Mouse (Mus musculus) hindbrain, embryonic 12.5 days (tissue): ENCODE measurements around the gene Rabl6. TPM values are rescaled to one million over a fixed set of nuclear protein-coding genes. Genes with fewer than 3 reads are reported as not detected.

Experiments
- ATAC-seq: fragments of 200-750 bp; cut with Nextera tagmentation; 2 replicates; pipeline ENCODE4 v1.8.0; 2017; ENCODE audit warnings: moderate TSS enrichment; ENCODE audit not compliant: low FRiP score
- H3K27ac ChIP-seq: fragments of 300-500 bp; sonication (generic); 2 replicates; pipeline ENCODE4 v1.5.1; 2016; ENCODE audit warnings: mild to moderate bottlenecking
- H3K27me3 ChIP-seq: fragments of 300-500 bp; sonication (generic); 2 replicates; pipeline ENCODE4 v1.6.1; 2016; ENCODE audit warnings: mild to moderate bottlenecking
- H3K36me3 ChIP-seq: fragments of 300-500 bp; sonication (generic); 2 replicates; pipeline ENCODE4 v1.6.1; 2016; ENCODE audit warnings: mild to moderate bottlenecking
- H3K4me1 ChIP-seq: fragments of 300-500 bp; sonication (generic); 2 replicates; pipeline ENCODE4 v1.6.1; 2016
- H3K4me2 ChIP-seq: fragments of 300-500 bp; sonication (generic); replicated peaks from 2 replicates; pipeline ENCODE4 v1.6.1; 2016; ENCODE audit warnings: mild to moderate bottlenecking
- H3K4me3 ChIP-seq: fragments of 300-500 bp; sonication (generic); 2 replicates; pipeline ENCODE4 v1.5.1; 2016; ENCODE audit warnings: mild to moderate bottlenecking
- H3K9ac ChIP-seq: fragments of 300-500 bp; sonication (generic); 2 replicates; pipeline ENCODE4 v1.6.1; 2016; ENCODE audit warnings: mild to moderate bottlenecking, moderate library complexity
- H3K9me3 ChIP-seq: fragments of 300-500 bp; sonication (generic); replicated peaks from 2 replicates; pipeline ENCODE4 v1.6.1; 2016; ENCODE audit warnings: mild to moderate bottlenecking
- WGBS: fragments of 180-500 bp; shearing (Covaris S2); methylation state at CpG from one replicate; pipeline ENCODE4 v1.1.7; 2016; 5-methylcytosine and 5-hydroxymethylcytosine counted together
- polyA plus RNA-seq: library from polyadenylated mRNA; unstranded; fragments of >200 nt; fragmentation: Nextera tagmentation; extraction: Ambion mirVana; gene quantifications from 2 replicates; pipeline ENCODE4 v1.2.1, GENCODE M21; 2016

Gene Rabl6
- polyA plus RNA-seq, 1 experiment from 2014 or later = 72.3 TPM

DNA sequence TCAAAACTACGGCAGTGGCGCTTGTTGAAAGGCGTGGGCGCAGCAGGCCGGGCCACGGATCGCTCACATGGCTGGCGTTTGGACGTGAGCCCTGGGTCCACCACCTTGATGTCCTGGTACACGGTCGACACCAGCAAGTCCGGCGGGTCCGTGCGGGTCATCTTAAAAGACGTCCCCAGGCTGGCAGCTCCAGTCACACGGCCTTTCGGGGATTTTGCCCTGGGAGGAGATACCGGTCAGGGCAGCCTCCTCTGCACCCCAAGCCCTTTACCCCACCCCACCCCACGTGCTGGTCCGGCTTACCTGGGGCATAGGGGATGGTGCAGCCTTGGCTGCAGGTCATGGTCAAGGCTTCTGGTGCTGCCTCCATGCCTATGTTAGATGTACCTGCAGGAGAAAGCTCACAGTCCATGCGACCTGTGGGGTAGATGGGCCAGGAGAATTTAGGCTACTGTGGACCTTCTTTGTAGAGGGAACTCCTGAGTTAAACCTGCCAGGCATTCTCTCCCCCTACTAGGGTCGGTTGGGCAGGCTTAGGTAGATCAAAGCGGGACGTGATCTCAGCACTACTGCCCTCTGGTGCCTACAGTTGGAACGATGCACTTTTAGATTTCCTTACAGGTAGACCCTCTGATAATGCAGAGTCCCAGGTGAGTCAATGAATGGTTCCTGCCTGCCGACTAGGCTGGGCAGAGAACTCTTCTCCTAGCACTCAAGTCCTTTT is 28.4 kb downstream of the Rabl6 start:
- Histone ChIP-seq H3K9ac (no peak overlapping the region), H3K27me3 (peaks cover 58% of the 10 kb centered on the region), H3K4me1 (peaks cover 68% of the 10 kb centered on the region), H3K27ac (no peak overlapping the region), H3K9me3 (no peaks in the 10 kb centered on the region), H3K4me3 (peak overlapping the region; percentile 16), H3K36me3 (peaks cover 21% of the 10 kb centered on the region), H3K4me2 (peak overlapping the region; percentile 40)
- no peak for ATAC-seq
- WGBS = 5% methylated on average over 27 of the region's 27 CpGs

DNA sequence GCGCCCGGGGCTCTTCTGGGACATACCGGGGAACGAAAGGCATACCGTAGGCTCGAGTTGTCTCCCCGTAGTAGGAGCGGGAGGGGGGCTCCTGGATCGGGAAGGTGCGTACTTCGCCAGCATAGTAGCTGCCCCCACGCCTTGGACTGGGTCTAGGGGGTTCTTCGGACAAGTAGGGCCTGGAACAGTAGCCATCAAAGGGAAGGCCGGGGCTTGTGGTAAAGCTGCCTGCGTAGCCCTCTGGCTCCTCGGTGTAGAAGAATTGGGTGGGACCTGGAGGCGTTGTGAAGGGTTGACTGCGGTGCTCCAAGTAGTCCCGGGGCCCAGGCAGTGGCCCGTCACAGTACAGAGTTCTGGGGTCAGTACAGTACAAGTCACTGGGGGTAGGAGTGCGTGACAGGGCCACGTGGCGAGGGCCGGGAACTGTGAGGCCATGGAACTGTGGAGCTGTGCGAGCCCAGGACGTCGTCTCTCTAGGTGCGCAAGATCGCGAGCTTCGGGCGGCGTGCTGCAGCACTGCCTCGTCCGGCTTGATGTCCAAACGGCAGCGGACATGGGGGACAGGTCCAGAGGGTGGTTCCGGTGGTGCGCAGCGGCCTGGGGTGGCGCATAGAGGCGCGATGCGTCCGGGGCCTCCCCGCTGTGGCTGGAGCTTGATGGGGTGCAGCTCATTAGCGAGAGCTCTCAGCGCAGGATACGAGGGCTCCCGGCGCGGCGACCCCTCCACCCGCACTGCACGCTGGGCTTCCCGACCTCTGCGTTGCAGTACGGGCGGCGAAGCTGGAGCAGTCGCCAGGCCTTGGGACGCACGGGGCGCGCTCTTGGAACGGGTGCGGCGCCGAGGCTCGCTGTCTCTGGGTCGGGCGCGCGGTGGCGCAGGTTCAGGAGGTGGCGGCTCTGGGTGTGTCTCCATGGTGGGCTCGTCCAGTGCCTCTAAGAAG is 29.3 kb downstream of the Rabl6 start:
- H3K4me1 ChIP-seq = peaks cover 69% of the 10 kb centered on the region
- H3K4me2 ChIP-seq = peak overlapping the region; percentile 40
- 5% methylated on average over 77 of the region's 77 CpGs for WGBS
- H3K4me3 ChIP-seq = peak overlapping the region; percentile 16
- no peaks in the 10 kb centered on the region for H3K9me3 ChIP-seq
- H3K27me3 ChIP-seq = peaks cover 58% of the 10 kb centered on the region
- ATAC-seq = no peak
- H3K9ac ChIP-seq = no peak overlapping the region
- no peak overlapping the region for H3K27ac ChIP-seq
- H3K36me3 ChIP-seq = peaks cover 13% of the 10 kb centered on the region

DNA sequence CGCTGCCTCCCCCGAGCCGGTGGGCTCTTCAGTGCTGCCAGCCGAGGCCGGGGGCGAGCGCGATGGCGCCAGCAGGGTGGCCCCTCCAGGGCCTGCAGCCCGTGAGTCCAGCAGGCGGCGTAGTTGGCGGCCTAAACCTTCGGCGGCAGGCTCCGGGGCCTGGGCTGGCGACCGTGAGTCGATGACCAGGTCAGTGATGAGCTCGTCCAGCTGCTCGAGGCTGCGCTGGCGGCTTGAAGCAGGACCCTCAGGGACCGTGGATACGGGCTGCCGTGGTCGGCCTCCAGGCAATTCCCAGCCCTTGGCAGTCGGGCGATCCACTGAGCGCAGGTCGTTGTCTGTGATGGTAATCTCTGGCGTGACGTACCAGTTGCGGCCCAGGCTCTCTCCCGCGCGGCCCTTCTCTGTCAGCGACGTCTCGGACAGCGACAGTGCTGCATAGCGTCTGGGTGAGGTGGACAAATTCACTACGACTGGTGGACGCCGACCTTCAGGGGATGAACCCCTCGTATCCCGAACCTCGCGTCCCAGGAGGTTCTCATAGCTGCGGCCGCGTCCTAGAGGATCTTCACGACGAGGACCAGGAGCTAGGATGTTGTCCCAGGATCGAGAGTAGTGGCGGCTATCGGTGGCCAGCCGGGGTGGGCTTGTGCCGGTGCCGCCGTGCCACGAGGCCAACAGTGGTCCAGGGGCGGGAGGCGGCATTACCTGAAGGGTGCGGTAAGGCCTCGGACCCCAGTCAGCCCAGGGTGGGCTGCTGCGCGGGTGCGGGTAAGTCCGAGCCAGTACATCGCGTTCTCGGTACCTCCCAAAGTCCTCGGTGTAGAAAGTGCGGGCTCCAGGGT is 30.1 kb downstream of the Rabl6 start:
- 5% methylated on average over 74 of the region's 75 CpGs for WGBS
- Histone ChIP-seq H3K4me3 (peak overlapping the region; percentile 16), H3K27ac (no peak overlapping the region), H3K4me1 (peaks cover 77% of the 10 kb centered on the region), H3K9me3 (no peaks in the 10 kb centered on the region), H3K27me3 (peaks cover 58% of the 10 kb centered on the region), H3K9ac (peak overlapping the region; percentile 3; the same call in 1 of the 2 replicates), H3K36me3 (peaks cover 6% of the 10 kb centered on the region), H3K4me2 (peak overlapping the region; percentile 40)
- no peak for ATAC-seq

DNA sequence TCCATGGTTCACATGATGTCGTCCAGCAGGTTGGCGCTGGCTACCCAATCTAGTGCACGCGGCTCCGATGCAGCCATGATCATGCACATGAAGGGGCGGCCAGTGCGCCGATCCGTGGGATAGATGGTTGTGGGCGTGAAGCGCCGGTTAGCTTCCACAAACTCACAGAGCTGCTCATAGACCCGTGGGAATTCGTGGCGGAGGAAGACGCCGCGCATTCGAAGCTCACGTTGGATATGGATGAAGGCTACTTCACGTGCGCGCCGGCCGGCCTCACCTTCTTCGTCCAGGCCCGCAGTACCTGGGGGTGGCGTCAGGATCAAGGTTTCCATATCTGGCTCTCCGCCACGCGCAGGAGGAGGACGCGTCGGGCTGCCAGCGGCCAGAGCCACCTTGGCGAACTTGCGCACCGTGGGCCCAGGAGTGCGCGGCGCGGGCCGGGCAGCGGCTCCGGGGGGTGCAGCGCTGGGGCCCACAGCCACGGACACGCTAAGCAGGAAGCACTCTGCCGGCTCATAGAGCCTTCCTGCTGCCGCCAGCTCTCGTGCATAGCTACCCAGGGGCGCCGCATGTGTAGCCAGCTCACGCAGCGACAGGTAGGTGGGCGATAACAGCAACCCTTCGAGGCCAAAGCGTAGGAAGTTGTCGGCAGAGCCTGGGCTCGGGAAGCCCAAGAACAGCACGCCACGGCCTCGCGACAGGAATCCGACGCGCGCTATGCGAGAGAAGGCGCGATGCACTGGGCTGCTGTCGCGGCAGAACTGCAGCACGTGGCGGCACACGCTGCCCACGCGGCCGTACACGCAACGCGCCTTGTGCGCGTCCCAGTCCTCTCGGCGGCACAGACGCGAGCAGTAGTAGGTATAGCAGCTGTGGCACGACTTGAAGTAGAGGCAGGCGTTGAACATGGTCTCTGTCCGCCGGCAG is 31.1 kb downstream of the Rabl6 start:
- H3K36me3 ChIP-seq = peaks cover 10% of the 10 kb centered on the region; the same call in 1 of the 2 replicates
- peak overlapping the region; percentile 16 for H3K4me3 ChIP-seq
- 14% methylated on average over 92 of the region's 92 CpGs for WGBS
- H3K4me2 ChIP-seq = peak overlapping the region; percentile 40
- peak overlapping the region; percentile 3; the same call in 1 of the 2 replicates for H3K9ac ChIP-seq
- peaks cover 58% of the 10 kb centered on the region for H3K27me3 ChIP-seq
- ATAC-seq = no peak
- H3K9me3 ChIP-seq = no peaks in the 10 kb centered on the region
- H3K4me1 ChIP-seq = peaks cover 74% of the 10 kb centered on the region
- H3K27ac ChIP-seq = no peak overlapping the region

DNA sequence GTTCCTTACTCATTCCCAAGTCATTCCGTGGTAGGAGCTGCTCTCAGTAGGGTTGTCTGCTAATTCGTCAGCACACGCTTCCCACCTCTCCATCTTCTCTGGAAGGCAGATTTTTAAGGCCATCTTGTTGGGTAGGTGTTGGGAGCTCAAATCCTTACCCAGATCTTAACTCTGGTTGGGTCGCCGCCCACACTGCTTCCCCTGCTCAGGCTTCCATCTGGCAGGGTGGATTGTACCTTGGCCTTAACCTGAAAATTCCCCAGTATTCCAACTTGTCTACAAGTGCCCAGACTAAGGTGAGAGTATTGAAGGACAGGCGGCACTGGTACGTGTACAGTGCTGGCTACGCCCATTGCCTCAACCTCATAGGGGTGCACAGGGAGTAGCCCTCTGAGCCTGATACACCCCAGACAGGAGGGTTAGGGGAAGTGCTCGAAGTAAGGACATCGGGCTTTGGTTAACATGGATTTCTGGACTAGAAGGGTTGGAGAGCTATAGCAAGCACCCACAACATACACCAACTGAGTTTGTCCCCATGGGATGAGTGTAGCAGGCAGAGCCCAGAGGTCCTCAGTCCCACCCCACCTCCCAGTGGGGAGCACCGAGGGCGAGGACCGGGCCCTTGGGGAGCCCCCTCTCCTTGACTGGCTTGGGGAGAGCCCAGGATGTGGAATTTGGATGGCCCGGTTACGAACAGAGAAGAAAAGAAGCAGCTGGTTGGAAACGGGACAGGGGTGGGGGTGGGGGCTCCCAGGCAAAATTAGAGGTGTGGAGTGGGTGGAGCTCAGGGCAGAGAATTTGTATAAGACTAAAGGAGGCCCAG is 32.1 kb downstream of the Rabl6 start:
- H3K4me2 ChIP-seq = peak overlapping the region; percentile 91; the same call in 1 of the 2 replicates
- no peak for ATAC-seq

DNA sequence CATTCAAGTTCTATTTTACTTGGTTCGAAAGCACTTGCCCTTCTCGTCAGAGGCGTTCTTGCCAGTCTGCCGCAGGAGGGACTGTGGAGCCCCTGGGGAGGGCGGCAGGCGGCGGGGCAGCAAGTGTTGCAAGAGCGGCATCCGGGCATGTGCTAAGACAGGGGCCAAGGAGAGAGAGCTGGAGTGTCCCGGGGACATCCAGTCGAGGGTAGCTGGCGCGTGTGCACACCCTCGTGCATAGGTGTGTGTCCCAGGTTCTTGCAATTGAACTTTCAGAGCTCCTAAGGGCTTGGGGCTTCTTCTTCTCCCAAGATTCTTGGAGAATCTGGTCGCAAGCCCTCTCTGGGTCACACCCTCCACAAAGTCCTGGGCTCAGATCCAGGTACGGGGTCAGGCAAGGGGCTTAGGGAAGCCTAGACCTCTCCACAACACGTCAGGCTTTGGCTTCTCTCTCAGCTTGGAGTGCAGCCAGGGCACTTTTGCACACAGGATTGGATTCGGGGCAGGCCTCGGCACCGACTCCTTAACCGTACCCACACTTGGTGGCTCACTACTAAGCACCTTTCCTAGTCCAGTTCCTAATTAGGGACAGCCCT is 32.8 kb downstream of the Rabl6 start:
- ATAC-seq = peak; percentile 17
- H3K27ac ChIP-seq = peak overlapping the region; percentile 88
- peaks cover 49% of the 10 kb centered on the region for H3K27me3 ChIP-seq
- H3K4me2 ChIP-seq = peak overlapping the region; percentile 91
- H3K9ac ChIP-seq = peak overlapping the region; percentile 72
- 15% methylated on average over 21 of the region's 21 CpGs for WGBS
- H3K4me1 ChIP-seq = peaks cover 58% of the 10 kb centered on the region
- no peaks in the 10 kb centered on the region for H3K9me3 ChIP-seq
- H3K36me3 ChIP-seq = peaks cover 21% of the 10 kb centered on the region; the same call in 1 of the 2 replicates
- peak overlapping the region; percentile 56 for H3K4me3 ChIP-seq

More for the DNA sequence above, 32.1 kb downstream of the Rabl6 start:
- Histone ChIP-seq H3K9ac (peak overlapping the region; percentile 72; the same call in 1 of the 2 replicates), H3K27me3 (peaks cover 56% of the 10 kb centered on the region), H3K4me3 (peak overlapping the region; percentile 56; the same call in 1 of the 2 replicates), H3K9me3 (no peaks in the 10 kb centered on the region), H3K27ac (no peak overlapping the region), H3K4me1 (peaks cover 65% of the 10 kb centered on the region), H3K36me3 (peaks cover 16% of the 10 kb centered on the region; the same call in 1 of the 2 replicates)
- 73% methylated on average over 16 of the region's 16 CpGs for WGBS

DNA sequence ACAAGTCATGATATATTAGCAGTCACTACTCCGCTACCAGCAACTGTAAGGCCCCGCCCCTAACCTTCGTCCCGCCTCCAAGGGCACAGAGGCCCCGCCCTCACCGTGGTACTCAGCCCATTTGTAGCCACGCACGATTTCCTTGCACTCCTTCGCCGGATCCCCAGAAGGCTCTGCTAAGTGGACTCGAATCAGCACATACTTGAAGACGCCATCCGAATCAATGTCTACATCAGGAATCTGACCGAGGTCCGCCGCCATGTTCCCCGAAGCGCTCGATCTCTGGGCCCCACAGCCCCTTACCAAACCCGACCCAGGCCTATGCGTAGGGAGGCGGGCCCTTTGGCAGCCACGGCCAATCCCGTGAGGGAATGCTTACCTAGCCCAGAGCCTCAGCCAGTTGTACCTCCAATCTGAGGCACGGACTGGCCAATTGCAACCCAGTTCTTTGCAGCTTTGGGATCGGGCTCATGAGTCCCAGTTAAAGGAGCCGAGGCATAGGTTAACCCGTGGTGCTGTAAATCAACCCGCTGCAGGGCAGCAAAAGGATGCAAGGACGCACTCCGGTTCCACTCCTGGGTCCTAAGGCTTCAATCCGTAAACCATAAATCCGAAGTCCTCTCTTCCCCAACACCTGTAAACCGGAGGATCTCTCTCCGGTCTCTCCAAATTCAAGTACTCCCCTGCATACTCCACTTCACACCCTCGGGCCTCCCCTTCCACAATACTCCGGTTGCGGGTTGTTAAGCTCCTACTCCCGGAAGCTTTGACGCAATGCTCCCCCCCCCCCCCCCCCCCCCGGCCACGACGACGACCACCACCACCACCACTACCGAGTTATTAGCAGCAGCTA is 33.5 kb downstream of the Rabl6 start, which contains the start of the genes Mamdc4 and Phpt1:
Mamdc4 (minus strand) TSS at position 267 of the 853 bp plus-strand sequence.
Phpt1 (minus strand) TSS at position 646 of the 853 bp plus-strand sequence.
- H3K27ac ChIP-seq = peak within 1 kb of the TSS; percentile 88
- H3K9ac ChIP-seq = peak within 1 kb of the TSS; percentile 72
- peak within 1 kb of the TSS; percentile 56 for H3K4me3 ChIP-seq
- H3K27me3 ChIP-seq = peaks cover 42% of the 10 kb centered on the region
- H3K9me3 ChIP-seq = no peaks in the 10 kb centered on the region
- H3K36me3 ChIP-seq = peaks cover 26% of the 10 kb centered on the region
- 1% methylated on average over 41 of the region's 45 CpGs for WGBS
- peak; percentile 98 for ATAC-seq
- peak within 1 kb of the TSS; percentile 91 for H3K4me2 ChIP-seq
- peaks cover 53% of the 10 kb centered on the region for H3K4me1 ChIP-seq

DNA sequence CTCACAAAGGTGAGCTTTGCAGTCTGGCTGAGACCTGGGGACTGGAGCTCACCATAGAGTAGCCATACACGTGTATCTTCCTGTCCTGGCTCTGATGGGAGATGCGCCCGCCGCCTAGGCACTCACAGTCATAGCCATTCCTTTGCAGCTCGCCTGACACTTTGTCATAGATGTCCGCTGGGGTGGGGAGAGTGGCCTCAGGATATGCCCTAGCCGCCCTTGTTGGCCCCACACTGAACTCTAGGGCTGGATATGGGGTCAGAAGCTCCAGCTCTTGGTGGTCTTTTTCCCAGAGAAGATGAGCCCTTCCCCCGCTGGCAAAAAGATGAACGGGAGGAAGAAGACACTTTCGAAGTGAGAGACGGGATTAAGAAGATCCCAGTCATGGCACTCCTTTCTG is 34.2 kb downstream of the Rabl6 start:
- Histone ChIP-seq H3K27me3 (peaks cover 35% of the 10 kb centered on the region), H3K4me2 (peak overlapping the region; percentile 91), H3K4me1 (peaks cover 46% of the 10 kb centered on the region), H3K4me3 (peak overlapping the region; percentile 56), H3K36me3 (peaks cover 32% of the 10 kb centered on the region), H3K9me3 (no peaks in the 10 kb centered on the region), H3K27ac (peak overlapping the region; percentile 88), H3K9ac (peak overlapping the region; percentile 72)
- 0 out of 2 replicates have a peak, but pooled peaks have one; percentile 0 for ATAC-seq
- WGBS = 19% methylated on average over 11 of the region's 11 CpGs

DNA sequence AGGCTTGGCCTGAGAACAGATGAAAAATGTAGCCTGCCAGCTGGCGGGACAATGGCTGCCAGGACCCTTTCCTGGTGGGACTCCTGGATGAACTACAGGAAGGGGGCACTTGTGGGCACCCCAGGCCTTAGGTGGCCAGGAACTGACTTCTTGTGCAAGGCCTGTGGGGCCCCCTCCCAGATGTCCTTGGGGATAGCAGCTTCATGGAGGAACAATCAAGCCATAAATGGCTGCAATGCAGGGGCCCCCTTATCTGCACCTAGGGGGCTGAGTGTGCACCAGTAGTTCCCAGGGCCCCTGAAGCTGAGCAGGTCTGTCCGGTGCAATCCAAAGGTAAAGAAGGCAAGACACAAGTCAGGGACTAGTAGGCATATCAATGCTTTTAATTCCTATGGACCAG is 35.3 kb downstream of the Rabl6 start:
- Histone ChIP-seq H3K4me2 (peak overlapping the region; percentile 91; the same call in 1 of the 2 replicates), H3K4me1 (peaks cover 35% of the 10 kb centered on the region), H3K27me3 (peaks cover 25% of the 10 kb centered on the region), H3K27ac (no peak overlapping the region), H3K9ac (no peak overlapping the region), H3K9me3 (no peaks in the 10 kb centered on the region), H3K4me3 (no peak overlapping the region), H3K36me3 (peaks cover 43% of the 10 kb centered on the region)
- ATAC-seq = no peak
- 93% methylated on average over 2 of the region's 2 CpGs for WGBS
